Mouse (Mus musculus) ovary, adult 18-20 months (tissue): ENCODE data around the gene Tfap2d.

Experiments used
- DNase-seq: peaks from one replicate; pipeline ENCODE4 v3.0.0; 2022; ENCODE audit warnings: low spot score, mixed read lengths

Gene Tfap2d

GRCm38 (mm10) chr1:19210215-19211032 lies 107.6 kb downstream of the Tfap2d start:
- DNase-seq: no peak

GRCm38 (mm10) chr1:19211033-19211405 lies 108.2 kb downstream of the Tfap2d start:
- DNase-seq: no peak

GRCm38 (mm10) chr1:19211546-19212154 lies 108.8 kb downstream of the Tfap2d start:
- DNase-seq: no peak

GRCm38 (mm10) chr1:19212691-19213090 lies 109.9 kb downstream of the Tfap2d start:
- DNase-seq: no peak

- DNase-seq: no peak
These were observed 110.3 kb downstream of the Tfap2d start for GRCm38 (mm10) chr1:19213171-19213570.

- no peak for DNase-seq
These were observed 111.1 kb downstream of the Tfap2d start for GRCm38 (mm10) chr1:19213851-19214395.
